Mouse (Mus musculus) intestine, embryonic 14.5 days (tissue): ENCODE results near the gene Ccnk. TPM values are rescaled to one million over a fixed set of nuclear protein-coding genes. Genes with fewer than 3 reads are reported as not detected.
A peak's percentile ranks its signal among the peaks of the same experiment; 100 is the strongest.

Experiments
- ATAC-seq: fragments of 200-750 bp; cut with Nextera tagmentation; replicated peaks from 2 replicates; pipeline ENCODE4 v1.8.0; 2017; ENCODE audit warnings: low read depth, moderate number of reproducible peaks, moderate TSS enrichment, moderate library complexity; ENCODE audit not compliant: low FRiP score, low TSS enrichment
- DNase-seq: peaks from one replicate; pipeline ENCODE4 v3.0.0-alpha.2; 2018; ENCODE audit warnings: low spot score
- H3K27ac ChIP-seq: fragments of 300-500 bp; sonication (generic); 2 replicates; pipeline ENCODE4 v1.5.1; 2014; ENCODE audit warnings: low read depth, mild to moderate bottlenecking, control low read depth
- H3K27me3 ChIP-seq: fragments of 300-500 bp; sonication (generic); replicated peaks from 2 replicates; pipeline ENCODE4 v1.6.1; 2014; ENCODE audit warnings: low read length, control low read depth; ENCODE audit not compliant: control insufficient read depth, insufficient read depth
- H3K36me3 ChIP-seq: fragments of 300-500 bp; sonication (generic); 2 replicates; pipeline ENCODE4 v1.6.1; 2014; ENCODE audit warnings: low read length, control low read depth; ENCODE audit not compliant: control insufficient read depth, insufficient read depth
- H3K4me1 ChIP-seq: fragments of 300-500 bp; sonication (generic); replicated peaks from 2 replicates; pipeline ENCODE4 v1.6.1; 2014; ENCODE audit warnings: low read length, control low read depth, mixed read lengths; ENCODE audit not compliant: control insufficient read depth, insufficient read depth
- H3K4me2 ChIP-seq: fragments of 300-500 bp; sonication (generic); 2 replicates; pipeline ENCODE4 v1.6.1; 2014; ENCODE audit warnings: low read length
- H3K4me3 ChIP-seq: fragments of 300-500 bp; sonication (generic); 2 replicates; pipeline ENCODE4 v1.5.1; 2014; ENCODE audit warnings: low read depth, low read length, control low read depth, mixed read lengths
- H3K9ac ChIP-seq: fragments of 300-500 bp; sonication (generic); 2 replicates; pipeline ENCODE4 v1.6.1; 2014; ENCODE audit warnings: mild to moderate bottlenecking, low read length
- H3K9me3 ChIP-seq: fragments of 300-500 bp; sonication (generic); 2 replicates; pipeline ENCODE4 v1.6.1; 2016; ENCODE audit warnings: low read length, control low read depth; ENCODE audit not compliant: control insufficient read depth
- WGBS: fragments of 180-500 bp; shearing (Covaris S2); extraction: QIAGEN DNeasy Blood & Tissue Kit; methylation state at CpG from one replicate; pipeline ENCODE4 v1.1.7; 2014; 5-methylcytosine and 5-hydroxymethylcytosine counted together
- polyA plus RNA-seq: library from polyadenylated mRNA; unstranded; fragments of >200 nt; fragmentation: Nextera tagmentation; extraction: Ambion mirVana; gene quantifications from 2 replicates; pipeline ENCODE4 v1.2.1, GENCODE M21; 2014

The Ccnk gene
- polyA plus RNA-seq, 1 experiment from 2014 or later = 5.1 TPM

- WGBS = 38% methylated on average over 8 of the region's 8 CpGs
- Histone ChIP-seq H3K9ac (no peak overlapping the region), H3K4me3 (no peak overlapping the region), H3K4me1 (peaks cover 29% of the 10 kb centered on the region), H3K9me3 (no peaks in the 10 kb centered on the region), H3K4me2 (no peak overlapping the region), H3K27ac (no peak overlapping the region), H3K27me3 (no peaks in the 10 kb centered on the region), H3K36me3 (no peaks in the 10 kb centered on the region)
- ATAC-seq = no peak
- no peak for DNase-seq
Measured at GRCm38 (mm10) chr12:108215090-108215489, 35.7 kb downstream of the Ccnk start.

- WGBS = 77% methylated on average over 11 of the region's 11 CpGs
- Histone ChIP-seq H3K36me3 (no peaks in the 10 kb centered on the region), H3K4me2 (no peak overlapping the region), H3K4me1 (peaks cover 30% of the 10 kb centered on the region), H3K9me3 (no peaks in the 10 kb centered on the region), H3K9ac (no peak overlapping the region), H3K27ac (no peak overlapping the region), H3K27me3 (no peaks in the 10 kb centered on the region), H3K4me3 (no peak overlapping the region)
- ATAC-seq (no peak), DNase-seq (no peak)
Measured at GRCm38 (mm10) chr12:108216611-108217370, 37.4 kb downstream of the Ccnk start.

GRCm38 (mm10) chr12:108217572-108217971, 38.2 kb downstream of the Ccnk start:
- no peak overlapping the region for H3K27ac ChIP-seq
- no peaks in the 10 kb centered on the region for H3K9me3 ChIP-seq
- DNase-seq (no peak), ATAC-seq (0 out of 2 replicates have a peak, but pooled peaks have one; percentile 17)
- H3K4me1 ChIP-seq = peaks cover 24% of the 10 kb centered on the region
- no peak overlapping the region for H3K4me2 ChIP-seq
- H3K4me3 ChIP-seq = no peak overlapping the region
- no peaks in the 10 kb centered on the region for H3K27me3 ChIP-seq
- H3K9ac ChIP-seq = no peak overlapping the region
- 62% methylated on average over 5 of the region's 5 CpGs for WGBS
- H3K36me3 ChIP-seq = no peaks in the 10 kb centered on the region

- Histone ChIP-seq H3K4me1 (peaks cover 31% of the 10 kb centered on the region), H3K27ac (peak overlapping the region; percentile 69), H3K9me3 (no peaks in the 10 kb centered on the region), H3K4me3 (no peak overlapping the region), H3K9ac (no peak overlapping the region), H3K36me3 (no peaks in the 10 kb centered on the region), H3K27me3 (no peaks in the 10 kb centered on the region), H3K4me2 (peak overlapping the region; percentile 15; the same call in 1 of the 2 replicates)
- WGBS = 52% methylated on average over 15 of the region's 15 CpGs
- no peak for DNase-seq
- ATAC-seq = no peak
Measured at GRCm38 (mm10) chr12:108219163-108219562, 39.8 kb downstream of the Ccnk start.

- ATAC-seq (no peak), DNase-seq (no peak)
- peak overlapping the region; percentile 15; the same call in 1 of the 2 replicates for H3K4me2 ChIP-seq
Measured at GRCm38 (mm10) chr12:108219825-108220616, 40.6 kb downstream of the Ccnk start.

GRCm38 (mm10) chr12:108220621-108221020, 41.2 kb downstream of the Ccnk start:
- no peaks in the 10 kb centered on the region for H3K9me3 ChIP-seq
- no peaks in the 10 kb centered on the region for H3K36me3 ChIP-seq
- H3K4me2 ChIP-seq = no peak overlapping the region
- no peak overlapping the region for H3K4me3 ChIP-seq
- no peak overlapping the region for H3K27ac ChIP-seq
- DNase-seq = no peak
- no peaks in the 10 kb centered on the region for H3K27me3 ChIP-seq
- WGBS = 71% methylated on average over 12 of the region's 12 CpGs
- no peak overlapping the region for H3K9ac ChIP-seq
- H3K4me1 ChIP-seq = peaks cover 32% of the 10 kb centered on the region
- no peak for ATAC-seq

More at GRCm38 (mm10) chr12:108219825-108220616, 40.6 kb downstream of the Ccnk start:
- peaks cover 31% of the 10 kb centered on the region for H3K4me1 ChIP-seq
- no peak overlapping the region for H3K4me3 ChIP-seq
- H3K27me3 ChIP-seq = no peaks in the 10 kb centered on the region
- H3K27ac ChIP-seq = peak overlapping the region; percentile 69
- H3K36me3 ChIP-seq = no peaks in the 10 kb centered on the region
- H3K9ac ChIP-seq = 0 out of 2 replicates have a peak overlapping the region, but pooled peaks have one; percentile 7
- no peaks in the 10 kb centered on the region for H3K9me3 ChIP-seq
- 76% methylated on average over 21 of the region's 21 CpGs for whole genome bisulfite sequencing

- peaks cover 36% of the 10 kb centered on the region for H3K4me1 ChIP-seq
- ATAC-seq (0 out of 2 replicates have a peak, but pooled peaks have one; percentile 12), DNase-seq (no peak)
- H3K36me3 ChIP-seq = no peaks in the 10 kb centered on the region
- no peak overlapping the region for H3K9ac ChIP-seq
- WGBS = 68% methylated on average over 10 of the region's 10 CpGs
- H3K27me3 ChIP-seq = no peaks in the 10 kb centered on the region
- H3K9me3 ChIP-seq = no peaks in the 10 kb centered on the region
- no peak overlapping the region for H3K4me3 ChIP-seq
- H3K4me2 ChIP-seq = no peak overlapping the region
- H3K27ac ChIP-seq = no peak overlapping the region
Measured at GRCm38 (mm10) chr12:108221206-108221605, 41.8 kb downstream of the Ccnk start.

GRCm38 (mm10) chr12:108221712-108222111, 42.3 kb downstream of the Ccnk start:
- no peak overlapping the region for H3K27ac ChIP-seq
- no peak overlapping the region for H3K4me3 ChIP-seq
- no peaks in the 10 kb centered on the region for H3K9me3 ChIP-seq
- DNase-seq = no peak
- no peaks in the 10 kb centered on the region for H3K36me3 ChIP-seq
- peaks cover 36% of the 10 kb centered on the region for H3K4me1 ChIP-seq
- no peak for ATAC-seq
- no peak overlapping the region for H3K9ac ChIP-seq
- no peaks in the 10 kb centered on the region for H3K27me3 ChIP-seq
- H3K4me2 ChIP-seq = no peak overlapping the region
- 91% methylated on average over 7 of the region's 7 CpGs for WGBS
